In the genomic region with DNA sequence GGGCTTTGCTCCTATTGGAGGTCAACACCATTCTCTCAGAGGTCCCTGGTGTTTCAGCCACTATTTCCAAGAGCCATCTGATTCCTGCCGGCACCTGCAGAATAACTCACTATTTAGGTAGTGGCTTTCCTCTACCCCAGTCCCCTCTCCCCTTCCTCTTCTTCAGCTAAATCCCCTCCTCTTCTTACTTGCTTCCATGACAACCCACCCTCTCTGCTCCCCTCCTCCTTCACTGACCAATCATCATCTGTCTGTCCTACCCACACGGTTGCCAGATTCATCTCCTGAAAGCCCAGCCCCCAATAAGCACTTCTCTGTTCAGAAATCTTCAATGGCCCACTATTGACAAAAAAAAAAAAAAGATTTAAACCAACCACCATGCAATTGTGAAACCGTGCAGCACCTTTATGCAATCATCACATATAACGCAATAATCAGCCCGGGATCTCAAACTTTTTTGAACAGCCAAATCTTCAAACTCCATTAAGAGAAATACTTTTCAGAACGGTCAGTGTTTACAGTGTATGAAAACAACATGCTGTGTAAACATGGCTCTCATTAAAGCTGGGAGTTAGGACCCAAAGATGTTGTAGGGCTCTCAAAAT, we compare ENCODE assay signal across 18 mouse cellular contexts. TPM values are rescaled to one million over a fixed set of nuclear protein-coding genes. Genes with fewer than 3 reads are reported as not detected.
DNase-seq lines count a peak whose midpoint lies in the region; ATAC-seq lines count a peak whose summit lies in the region.
"Had no signal": no experiment of that assay in that cellular context is flagged by ENCODE, and none has a peak within 500 bp of the region (broad histone marks: within the 10 kb centered on the region; RNA-seq: fewer than 3 reads in every experiment).

No protein-coding gene starts in this region.

- 21% methylated on average over 6 of the region's 6 CpGs for WGBS in forebrain, embryonic 13.5 days
- 20% methylated on average over 6 of the region's 6 CpGs for WGBS in forebrain, embryonic 14.5 days
- WGBS in lung, embryonic 16.5 days: 23% methylated on average over 6 of the region's 6 CpGs
- WGBS in midbrain, embryonic 13.5 days: 28% methylated on average over 6 of the region's 6 CpGs

- no peak for ATAC-seq in forebrain, embryonic 13.5 days
- no peak for ATAC-seq in forebrain, embryonic 14.5 days
- no peak for ATAC-seq in lung, embryonic 16.5 days (ENCODE audit: low read depth)
- ATAC-seq in midbrain, embryonic 13.5 days: no peak
- ATAC-seq in megakaryocyte, adult 5-6 weeks (ENCODE audit: poor library complexity, severe bottlenecking): no peak

- 0 out of 2 replicates have a peak, but pooled peaks cover 4% of the 10 kb centered on the region for H3K27me3 ChIP-seq in forebrain, embryonic 13.5 days
- H3K27me3 ChIP-seq in forebrain, embryonic 14.5 days (replicated peaks; ENCODE audit: control insufficient read depth, insufficient read depth, low read length): 0 out of 2 replicates have a peak, but pooled peaks cover 3% of the 10 kb centered on the region
- H3K27me3 ChIP-seq in lung, embryonic 16.5 days (ENCODE audit: control insufficient read depth, insufficient read depth, low read depth, low read length): no peaks in the 10 kb centered on the region; the same call in 1 of the 2 replicates
- peaks cover 10% of the 10 kb centered on the region; the same call in 1 of the 2 replicates for H3K27me3 ChIP-seq in midbrain, embryonic 13.5 days
- H3K27me3 ChIP-seq: stomach, embryonic 15.5 days had no signal

- H3K4me3 ChIP-seq in forebrain, embryonic 13.5 days: no peak overlapping the region
- no peak overlapping the region for H3K4me3 ChIP-seq in forebrain, embryonic 14.5 days (ENCODE audit: low read depth, low read length)
- H3K4me3 ChIP-seq in lung, embryonic 16.5 days (ENCODE audit: low read length): no peak overlapping the region
- no peak overlapping the region for H3K4me3 ChIP-seq in midbrain, embryonic 13.5 days (replicated peaks)
- H3K4me3 ChIP-seq: liver, embryonic 13.5 days; neural tube, embryonic 13.5 days had no signal

- H3K4me1 ChIP-seq in forebrain, embryonic 13.5 days: peaks cover 30% of the 10 kb centered on the region
- peaks cover 19% of the 10 kb centered on the region for H3K4me1 ChIP-seq in forebrain, embryonic 14.5 days (ENCODE audit: control insufficient read depth, insufficient read depth, low read length)
- peaks cover 31% of the 10 kb centered on the region for H3K4me1 ChIP-seq in lung, embryonic 16.5 days (replicated peaks; ENCODE audit: control insufficient read depth, insufficient read depth, low read length)
- peaks cover 40% of the 10 kb centered on the region for H3K4me1 ChIP-seq in midbrain, embryonic 13.5 days (replicated peaks)

- no peak for DNase-seq in forebrain, embryonic 14.5 days (ENCODE audit: low spot score)
- DNase-seq in lung, adult 18-20 months: no peak
- DNase-seq in R1 (ENCODE audit: low read depth, low spot score): peak; percentile 78
- no peak for DNase-seq in ovary, postnatal 14 days (ENCODE audit: low spot score)
- DNase-seq: cerebellum, adult 11 months; cerebellum, postnatal 36 days; gastrocnemius, postnatal 25 days; liver, embryonic 13.5 days; thymus, postnatal 36 days had no signal

- H3K9ac ChIP-seq in forebrain, embryonic 13.5 days: no peak overlapping the region
- H3K9ac ChIP-seq in forebrain, embryonic 14.5 days (ENCODE audit: low read length): no peak overlapping the region
- H3K9ac ChIP-seq in lung, embryonic 16.5 days (ENCODE audit: low read length): no peak overlapping the region
- H3K9ac ChIP-seq in midbrain, embryonic 13.5 days (replicated peaks): no peak overlapping the region
- H3K9ac ChIP-seq: embryonic facial prominence, embryonic 15.5 days; heart, embryonic 13.5 days; liver, embryonic 13.5 days; neural tube, embryonic 13.5 days; stomach, embryonic 15.5 days had no signal

- no peak overlapping the region for H3K27ac ChIP-seq in forebrain, embryonic 13.5 days
- H3K27ac ChIP-seq in forebrain, embryonic 14.5 days (ENCODE audit: low read depth, low read length): no peak overlapping the region
- peak overlapping the region; percentile 87 for H3K27ac ChIP-seq in lung, embryonic 16.5 days (ENCODE audit: low read length)
- H3K27ac ChIP-seq in midbrain, embryonic 13.5 days: no peak overlapping the region
- H3K27ac ChIP-seq: embryonic facial prominence, embryonic 15.5 days; heart, embryonic 13.5 days; liver, embryonic 13.5 days; neural tube, embryonic 13.5 days; stomach, embryonic 15.5 days had no signal

- no peaks in the 10 kb centered on the region for H3K36me3 ChIP-seq in forebrain, embryonic 13.5 days (ENCODE audit: poor library complexity, severe bottlenecking)
- no peaks in the 10 kb centered on the region for H3K36me3 ChIP-seq in forebrain, embryonic 14.5 days (ENCODE audit: control insufficient read depth, insufficient read depth, low read length)
- no peaks in the 10 kb centered on the region for H3K36me3 ChIP-seq in lung, embryonic 16.5 days (ENCODE audit: control insufficient read depth, insufficient read depth, low read length)
- no peaks in the 10 kb centered on the region for H3K36me3 ChIP-seq in midbrain, embryonic 13.5 days
- H3K36me3 ChIP-seq: embryonic facial prominence, embryonic 15.5 days; G1E; heart, embryonic 13.5 days; liver, embryonic 13.5 days; neural tube, embryonic 13.5 days; stomach, embryonic 15.5 days had no signal

- H3K9me3 ChIP-seq in forebrain, embryonic 13.5 days (replicated peaks): no peaks in the 10 kb centered on the region
- H3K9me3 ChIP-seq in forebrain, embryonic 14.5 days (replicated peaks; ENCODE audit: control insufficient read depth, low read length): no peaks in the 10 kb centered on the region
- no peaks in the 10 kb centered on the region for H3K9me3 ChIP-seq in lung, embryonic 16.5 days (ENCODE audit: control insufficient read depth, low read length)
- H3K9me3 ChIP-seq in midbrain, embryonic 13.5 days: no peaks in the 10 kb centered on the region
- H3K9me3 ChIP-seq: embryonic facial prominence, embryonic 15.5 days; heart, embryonic 13.5 days; liver, embryonic 13.5 days; neural tube, embryonic 13.5 days; stomach, embryonic 15.5 days had no signal

- H3K4me2 ChIP-seq in forebrain, embryonic 13.5 days: peak overlapping the region; percentile 43; the same call in 1 of the 2 replicates
- H3K4me2 ChIP-seq in forebrain, embryonic 14.5 days (ENCODE audit: low read length): no peak overlapping the region
- peak overlapping the region; percentile 44 for H3K4me2 ChIP-seq in lung, embryonic 16.5 days (ENCODE audit: low read depth, low read length)
- peak overlapping the region; percentile 45; the same call in 1 of the 2 replicates for H3K4me2 ChIP-seq in midbrain, embryonic 13.5 days (replicated peaks)
- H3K4me2 ChIP-seq: liver, embryonic 13.5 days had no signal

RNA-seq across cellular contexts. Expression of a gene that starts 5.2 kb away (rescaled TPM):
- polyA plus RNA-seq in forebrain, embryonic 13.5 days (2015; fragmentation: Nextera tagmentation; extraction: Ambion mirVana): 8.8 and 10.0 TPM in 2 replicates
- polyA plus RNA-seq in forebrain, embryonic 14.5 days (2014; fragmentation: Nextera tagmentation; extraction: Ambion mirVana): 8.5 and 10.8 TPM in 2 replicates
- polyA plus RNA-seq in lung, embryonic 16.5 days (2015; fragmentation: Nextera tagmentation; extraction: Ambion mirVana): 3.9 and 4.6 TPM in 2 replicates
- polyA plus RNA-seq in midbrain, embryonic 13.5 days (2015; fragmentation: Nextera tagmentation; extraction: Ambion mirVana): 10.8 and 11.0 TPM in 2 replicates
- 7.5 and 9.7 TPM in 2 replicates for total RNA-seq in megakaryocyte, adult 5-6 weeks (2015)
- 1.3 and 1.4 TPM in 2 replicates for total RNA-seq in megakaryocyte, adult 5-6 weeks (2017)
- polyA plus RNA-seq: G1E had no signal
